Mouse (Mus musculus) kidney, postnatal 0 days (tissue): Measurements from ENCODE around the gene Arrdc1. TPM values are rescaled to one million over a fixed set of nuclear protein-coding genes. Genes with fewer than 3 reads are reported as not detected.
"Not testable (repeated sequence)": the region's sequence is repeated elsewhere in the genome, so short reads cannot be mapped to it uniquely, and the experiment has no call there.

Experiments used
- ATAC-seq: fragments of 200-750 bp; cut with Nextera tagmentation; replicated peaks from 2 replicates; pipeline ENCODE4 v1.8.0; 2017; ENCODE audit warnings: low read depth, moderate number of reproducible peaks, moderate TSS enrichment, moderate library complexity; ENCODE audit not compliant: low FRiP score
- DNase-seq: peaks from one replicate; pipeline ENCODE4 v3.0.0-alpha.2; 2016; ENCODE audit warnings: low spot score
- H3K27ac ChIP-seq: fragments of 300-500 bp; sonication (generic); 2 replicates; pipeline ENCODE4 v1.5.1; 2014; ENCODE audit warnings: mild to moderate bottlenecking
- H3K27me3 ChIP-seq: fragments of 300-500 bp; sonication (generic); 2 replicates; pipeline ENCODE4 v1.6.1; 2014; ENCODE audit warnings: low read length, mixed read lengths; ENCODE audit not compliant: insufficient read depth
- H3K36me3 ChIP-seq: fragments of 300-500 bp; sonication (generic); 2 replicates; pipeline ENCODE4 v1.6.1; 2014; ENCODE audit warnings: low read length, mixed read lengths; ENCODE audit not compliant: insufficient read depth
- H3K4me1 ChIP-seq: fragments of 300-500 bp; sonication (generic); replicated peaks from 2 replicates; pipeline ENCODE4 v1.6.1; 2014; ENCODE audit warnings: antibody characterized with exemption, low read length, mixed read lengths; ENCODE audit not compliant: insufficient read depth
- H3K4me2 ChIP-seq: fragments of 300-500 bp; sonication (generic); 2 replicates; pipeline ENCODE4 v1.6.1; 2014; ENCODE audit warnings: mild to moderate bottlenecking, low read length, moderate library complexity, mixed read lengths
- H3K4me3 ChIP-seq: fragments of 300-500 bp; sonication (generic); replicated peaks from 2 replicates; pipeline ENCODE4 v1.5.1; 2014; ENCODE audit warnings: low read depth, low read length
- H3K9ac ChIP-seq: fragments of 300-500 bp; sonication (generic); 2 replicates; pipeline ENCODE4 v1.6.1; 2014; ENCODE audit warnings: low read depth, low read length
- H3K9me3 ChIP-seq: fragments of 300-500 bp; sonication (generic); replicated peaks from 2 replicates; pipeline ENCODE4 v1.6.1; 2016; ENCODE audit warnings: low read length, inconsistent platforms, mixed read lengths
- CTCF ChIP-seq: IDR thresholded peaks from 2 replicates; pipeline ENCODE4 v1.5.1; 2016; ENCODE audit warnings: antibody characterized with exemption, low read depth, mild to moderate bottlenecking, moderate library complexity
- WGBS: fragments of 180-500 bp; shearing (Covaris S2); extraction: QIAGEN DNeasy Blood & Tissue Kit; methylation state at CpG from one replicate; pipeline ENCODE4 v1.1.7; 2014; 5-methylcytosine and 5-hydroxymethylcytosine counted together
- polyA plus RNA-seq: library from polyadenylated mRNA; unstranded; fragments of >200 nt; fragmentation: Nextera tagmentation; extraction: Ambion mirVana; gene quantifications from 2 replicates; pipeline ENCODE4 v1.2.1, GENCODE M21; 2015

The Arrdc1 gene
- polyA plus RNA-seq, 1 experiment from 2014 or later, result 66.3 TPM

DNA sequence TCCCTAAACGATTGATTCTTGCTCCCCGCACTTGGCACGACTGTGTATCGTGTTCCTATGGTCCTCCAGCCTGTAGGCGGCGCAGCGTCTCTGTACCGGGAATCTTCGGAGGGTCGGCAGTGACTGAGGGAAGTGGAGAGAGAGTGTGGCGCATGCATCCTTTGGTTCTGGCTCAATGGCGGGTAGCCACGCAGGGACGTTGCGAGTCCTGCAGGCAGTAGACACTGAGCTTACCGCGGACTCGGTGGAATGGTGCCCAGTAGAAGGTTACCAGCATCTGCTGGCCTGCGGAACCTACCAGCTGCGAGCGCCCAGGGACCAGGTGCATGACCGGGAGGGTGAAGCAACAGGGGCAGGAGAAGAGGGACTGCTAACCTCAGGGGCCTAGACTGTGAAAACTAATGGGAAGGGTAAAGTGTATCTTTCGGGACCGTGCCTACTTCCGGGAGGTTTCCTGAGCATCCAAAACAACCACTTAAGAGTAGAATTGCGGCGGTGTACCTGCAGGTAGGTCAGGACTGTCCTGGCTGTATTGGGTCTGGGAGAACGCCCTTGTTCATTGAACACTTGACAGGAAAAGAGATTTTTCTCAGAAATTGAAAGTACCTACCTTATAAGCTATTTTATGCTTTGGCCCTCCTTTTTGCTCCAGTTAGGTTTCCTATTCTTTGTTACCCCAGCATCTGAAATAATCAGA lies 27.4 kb upstream of the Arrdc1 start, which contains the start of gene Dph7:
Gene Dph7, plus strand, starts transcription at position 97 of the 697 bp plus-strand sequence.
- peak; percentile 94 for TF ChIP-seq CTCF
- Histone ChIP-seq H3K27ac (no peak within 1 kb of the TSS), H3K4me2 (peak within 1 kb of the TSS; percentile 75), H3K36me3 (peaks cover 35% of the 10 kb centered on the region), H3K9ac (peak within 1 kb of the TSS; percentile 74), H3K4me1 (peaks cover 7% of the 10 kb centered on the region), H3K27me3 (no peaks in the 10 kb centered on the region), H3K9me3 (no peaks in the 10 kb centered on the region), H3K4me3 (peak within 1 kb of the TSS; percentile 71)
- peak; percentile 77 for ATAC-seq
- DNase-seq, result peak; percentile 94
- WGBS, result under 1% methylated on average over 28 of the region's 28 CpGs

DNA sequence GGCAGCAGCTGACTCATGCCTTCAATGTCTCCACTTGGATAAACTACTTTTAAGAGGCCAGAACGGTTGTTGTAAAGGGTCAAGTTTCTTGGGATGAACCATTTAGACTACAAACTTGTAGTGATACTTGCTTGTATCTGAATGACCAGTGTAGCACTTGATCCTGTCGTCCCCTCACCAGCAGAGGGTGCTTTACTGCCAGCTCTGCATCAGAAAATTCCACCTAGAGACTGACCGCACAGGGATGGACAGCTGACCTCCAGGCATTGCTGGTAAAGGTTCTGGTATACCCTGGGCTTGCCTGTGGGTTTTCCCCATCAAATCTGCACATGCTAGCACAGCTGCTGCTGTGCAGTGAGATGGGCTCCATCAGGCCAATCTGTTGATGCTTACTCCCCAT lies 25.9 kb upstream of the Arrdc1 start:
- peak; percentile 67 for DNase-seq
- peaks cover 7% of the 10 kb centered on the region for H3K4me1 ChIP-seq
- no peak overlapping the region for H3K4me2 ChIP-seq
- ATAC-seq, result 0 out of 2 replicates have a peak, but pooled peaks have one; percentile 35
- 27% methylated on average over 3 of the region's 3 CpGs for WGBS
- peaks cover 31% of the 10 kb centered on the region; the same call in 1 of the 2 replicates for H3K36me3 ChIP-seq
- no peaks in the 10 kb centered on the region for H3K9me3 ChIP-seq
- H3K4me3 ChIP-seq, result no peak overlapping the region
- H3K27ac ChIP-seq, result no peak overlapping the region
- H3K27me3 ChIP-seq, result no peaks in the 10 kb centered on the region
- peak; percentile 80 for TF ChIP-seq CTCF
- no peak overlapping the region for H3K9ac ChIP-seq

DNA sequence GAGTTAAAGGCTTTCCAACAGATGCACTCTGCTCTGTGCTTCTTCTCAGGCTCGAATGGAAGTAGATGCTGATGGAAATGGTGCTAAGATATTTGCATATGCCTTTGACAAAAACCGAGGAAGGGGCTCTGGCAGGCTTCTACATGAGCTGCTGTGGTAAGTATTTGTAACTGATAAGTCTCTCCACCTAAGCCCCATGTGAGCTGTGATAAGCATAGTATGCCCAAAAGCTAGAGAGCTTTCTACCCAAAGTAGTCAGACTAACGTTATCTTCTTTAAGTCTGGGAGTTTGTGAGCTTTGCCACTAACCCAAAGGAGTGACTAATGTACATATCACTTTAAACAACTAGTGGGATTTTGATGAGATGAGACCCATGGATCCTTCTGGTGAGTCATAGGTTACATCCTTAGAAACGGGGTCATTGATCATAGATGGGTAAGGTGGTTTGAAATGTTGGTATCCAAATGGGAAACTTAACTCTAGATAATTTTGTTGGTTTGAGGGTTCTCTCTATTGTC lies 17.5 kb upstream of the Arrdc1 start:
- 83% methylated on average over 4 of the region's 4 CpGs for WGBS
- H3K36me3 ChIP-seq, result peaks cover 28% of the 10 kb centered on the region

DNA sequence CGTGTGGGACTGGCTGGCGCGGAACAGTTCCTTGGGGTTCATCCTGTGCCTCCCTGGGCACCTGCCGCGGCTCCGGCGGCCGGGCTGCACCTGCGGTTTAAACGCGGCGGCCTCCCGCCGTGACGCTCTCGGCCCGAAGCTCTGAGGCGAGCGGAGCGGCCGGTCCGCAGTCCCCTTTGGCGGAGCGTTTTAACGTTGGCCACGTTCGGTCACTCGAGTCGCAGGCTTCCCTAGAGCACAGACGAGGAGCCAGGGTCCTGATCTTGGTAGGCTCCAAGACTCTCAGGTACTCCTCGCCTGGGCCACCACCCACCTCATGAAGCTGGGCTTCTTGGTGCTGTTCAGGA lies 15.1 kb upstream of the Arrdc1 start:
- no peak; the same call in 1 of the 2 replicates for ATAC-seq
- H3K9me3 ChIP-seq, result no peaks in the 10 kb centered on the region
- peak overlapping the region; percentile 88 for H3K9ac ChIP-seq
- H3K27me3 ChIP-seq, result no peaks in the 10 kb centered on the region
- H3K36me3 ChIP-seq, result peaks cover 17% of the 10 kb centered on the region
- H3K4me2 ChIP-seq, result peak overlapping the region; percentile 92
- H3K4me1 ChIP-seq, result peaks cover 8% of the 10 kb centered on the region
- TF ChIP-seq CTCF, result no peak
- WGBS, result 0% methylated on average over 31 of the region's 31 CpGs
- no peak for DNase-seq
- H3K27ac ChIP-seq, result peak overlapping the region; percentile 72
- peak overlapping the region; percentile 81 for H3K4me3 ChIP-seq

More for the DNA sequence above, 17.5 kb upstream of the Arrdc1 start:
- ATAC-seq (no peak), DNase-seq (no peak)
- no peak overlapping the region for H3K27ac ChIP-seq
- H3K9me3 ChIP-seq, result no peaks in the 10 kb centered on the region
- H3K9ac ChIP-seq, result no peak overlapping the region
- H3K27me3 ChIP-seq, result no peaks in the 10 kb centered on the region
- no peak overlapping the region for H3K4me3 ChIP-seq
- no peak for TF ChIP-seq CTCF
- H3K4me2 ChIP-seq, result no peak overlapping the region
- H3K4me1 ChIP-seq, result peaks cover 8% of the 10 kb centered on the region

DNA sequence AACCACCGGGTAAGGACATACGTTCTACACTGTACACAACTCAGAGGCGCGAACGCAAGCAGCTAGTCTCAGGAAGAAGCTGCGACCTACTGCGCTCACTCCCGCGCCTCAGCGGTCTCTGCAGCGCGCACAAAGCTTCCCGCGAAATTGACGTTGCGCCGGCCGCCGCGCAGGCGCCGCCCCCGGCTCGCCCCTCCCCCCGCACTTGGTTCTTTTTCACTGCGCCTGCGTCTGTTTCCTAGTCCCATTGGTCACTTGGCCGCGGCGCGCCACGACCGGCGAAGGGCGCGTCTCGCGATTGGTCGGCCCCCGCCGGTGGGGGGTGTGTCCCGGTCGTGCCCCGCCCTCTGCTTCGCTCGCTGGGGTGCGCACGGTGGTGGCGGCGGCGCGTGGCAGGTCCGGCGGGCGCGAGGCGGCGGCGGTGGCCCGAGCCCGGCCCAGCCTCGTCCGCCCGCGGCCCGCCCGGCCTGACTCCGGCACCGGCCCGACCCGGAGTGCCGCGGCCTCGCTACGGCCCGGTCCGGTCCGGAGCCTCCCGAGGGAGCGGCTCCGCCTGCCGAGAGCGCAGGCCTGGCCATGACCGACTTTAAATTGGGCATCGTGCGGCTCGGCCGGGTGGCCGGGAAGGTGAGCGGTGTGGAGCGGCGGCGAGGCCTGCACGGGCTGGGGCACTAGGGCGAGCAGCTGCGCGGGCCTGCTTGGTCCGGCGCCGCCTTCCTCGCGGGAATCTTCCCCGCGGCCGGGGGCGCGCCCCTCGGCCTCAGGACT lies 14.6 kb upstream of the Arrdc1 start, which contains the start of gene Zmynd19:
Gene Zmynd19, plus strand, starts transcription at position 372 of the 768 bp plus-strand sequence.
- peak; percentile 98 for ATAC-seq

DNA sequence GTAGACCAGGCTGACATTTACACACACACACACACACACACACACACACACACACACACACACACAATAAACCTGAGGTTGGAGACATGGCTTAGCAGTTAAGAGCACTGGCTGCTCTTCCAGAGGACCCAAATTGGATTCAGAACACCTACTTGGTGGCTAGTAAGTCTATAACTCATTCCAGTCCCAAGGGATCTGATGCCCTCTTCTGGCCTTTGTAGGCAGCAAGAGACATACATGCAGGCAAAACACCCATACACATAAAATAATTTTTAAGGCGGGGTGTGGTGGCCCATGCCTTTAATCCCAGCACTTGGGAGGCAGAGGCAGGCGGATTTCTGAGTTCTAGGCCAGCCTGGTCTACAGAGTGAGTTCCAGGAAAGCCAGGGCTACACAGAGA lies 9.3 kb upstream of the Arrdc1 start:
- H3K4me2 ChIP-seq, ATAC-seq, H3K36me3 ChIP-seq, H3K27me3 ChIP-seq, H3K4me3 ChIP-seq, H3K4me1 ChIP-seq, H3K9me3 ChIP-seq, H3K27ac ChIP-seq, H3K9ac ChIP-seq: not testable (repeated sequence)
- 58% methylated on average over 2 of the region's 2 CpGs for WGBS
- DNase-seq, result peak; percentile 40
- TF ChIP-seq CTCF, result peak; percentile 72

More for the DNA sequence above, 14.6 kb upstream of the Arrdc1 start, which contains the start of gene Zmynd19:
- Histone ChIP-seq H3K9me3 (no peaks in the 10 kb centered on the region), H3K36me3 (peaks cover 14% of the 10 kb centered on the region), H3K4me2 (peak within 1 kb of the TSS; percentile 92), H3K9ac (peak within 1 kb of the TSS; percentile 88), H3K27me3 (no peaks in the 10 kb centered on the region), H3K27ac (peak within 1 kb of the TSS; percentile 72), H3K4me1 (peaks cover 8% of the 10 kb centered on the region), H3K4me3 (peak within 1 kb of the TSS; percentile 81)
- no peak for TF ChIP-seq CTCF
- DNase-seq, result peak; percentile 97
- under 1% methylated on average over 92 of the region's 108 CpGs for WGBS
